Mouse (Mus musculus) MEL (cell line): ENCODE results near the gene Cyp4f14. TPM values are rescaled to one million over a fixed set of nuclear protein-coding genes. Genes with fewer than 3 reads are reported as not detected.

ENCODE experiments used
- DNase-seq: peaks from one replicate; pipeline ENCODE4 v3.0.0; 2011; ENCODE audit warnings: low read depth, low spot score
- H3K27ac ChIP-seq: 2 replicates; pipeline ENCODE4 v1.5.1; 2012; ENCODE audit warnings: low read depth, mild to moderate bottlenecking, control low read depth, low read length, moderate library complexity; ENCODE audit not compliant: control insufficient read depth
- H3K27me3 ChIP-seq, 2 experiments: fragments of 150-350 bp in 1 of 2; sonication (generic) in 1 of 2; 2 replicates each; pipeline ENCODE4 v1.6.1; 2012; ENCODE audit warnings: low read length in 2 of 2, mild to moderate bottlenecking in 2 of 2, improper control_type of control experiment in 1 of 2, moderate library complexity in 1 of 2; ENCODE audit not compliant: insufficient read depth in 2 of 2, control insufficient read depth in 1 of 2
- H3K36me3 ChIP-seq, 2 experiments: 2 replicates each; pipeline ENCODE4 v1.6.1; 2012 to 2014; ENCODE audit warnings: low read length in 2 of 2, improper control_type of control experiment in 1 of 2, inconsistent platforms in 1 of 2, mild to moderate bottlenecking in 1 of 2; ENCODE audit not compliant: insufficient read depth in 2 of 2, control insufficient read depth in 1 of 2
- H3K4me1 ChIP-seq, 2 experiments: fragments of 150-350 bp in 1 of 2; sonication (generic) in 1 of 2; 2 replicates each; pipeline ENCODE4 v1.6.1; 2012; ENCODE audit warnings: low read length in 2 of 2, improper control_type of control experiment in 1 of 2, mild to moderate bottlenecking in 1 of 2; ENCODE audit not compliant: insufficient read depth in 2 of 2, control insufficient read depth in 1 of 2
- H3K4me3 ChIP-seq, 2 experiments: fragments of 150-350 bp in 1 of 2; sonication (generic) in 1 of 2; 2 replicates each; pipeline ENCODE4 v1.5.1; 2012; ENCODE audit warnings: low read depth in 2 of 2, low read length in 2 of 2, mild to moderate bottlenecking in 2 of 2, moderate library complexity in 2 of 2, control low read depth in 1 of 2, improper control_type of control experiment in 1 of 2; ENCODE audit not compliant: control insufficient read depth in 1 of 2, insufficient read depth in 1 of 2
- H3K79me2 ChIP-seq: 2 replicates; pipeline ENCODE4 v1.6.1; 2012; ENCODE audit warnings: mild to moderate bottlenecking, low read length, moderate library complexity; ENCODE audit not compliant: control insufficient read depth, poor library complexity, insufficient read depth
- H3K9ac ChIP-seq: 2 replicates; pipeline ENCODE4 v1.6.1; 2012; ENCODE audit warnings: low read depth, mild to moderate bottlenecking, control low read depth, low read length, moderate library complexity; ENCODE audit not compliant: control insufficient read depth, poor library complexity, severe bottlenecking
- H3K9me3 ChIP-seq: fragments of 150-350 bp; sonication (generic); replicated peaks from 2 replicates; pipeline ENCODE4 v1.6.1; 2012; ENCODE audit warnings: mild to moderate bottlenecking, low read length, improper control_type of control experiment, moderate library complexity; ENCODE audit not compliant: insufficient read depth
- BHLHE40 ChIP-seq: IDR thresholded peaks from 2 replicates; pipeline ENCODE4 v1.6.1; 2012; ENCODE audit warnings: low read depth, mild to moderate bottlenecking, inconsistent platforms, low read length, improper control_type of control experiment, borderline replicate concordance
- E2F4 ChIP-seq: IDR thresholded peaks from 2 replicates; pipeline ENCODE4 v1.6.1; 2011; ENCODE audit warnings: low read depth, low read length, improper control_type of control experiment, borderline replicate concordance
- ETS1 ChIP-seq: IDR thresholded peaks from 2 replicates; pipeline ENCODE4 v1.6.1; 2012; ENCODE audit warnings: low read depth, mild to moderate bottlenecking, inconsistent platforms, low read length, improper control_type of control experiment, moderate library complexity
- HCFC1 ChIP-seq: IDR thresholded peaks from 2 replicates; pipeline ENCODE4 v1.6.1; 2012; ENCODE audit warnings: low read depth, mild to moderate bottlenecking, inconsistent platforms, low read length, improper control_type of control experiment, moderate library complexity
- MAFK ChIP-seq: IDR thresholded peaks from 2 replicates; pipeline ENCODE4 v1.6.1; 2011; ENCODE audit warnings: low read depth, mild to moderate bottlenecking, low read length, improper control_type of control experiment, borderline replicate concordance
- MEF2A ChIP-seq: IDR thresholded peaks from 2 replicates; pipeline ENCODE4 v1.6.1; 2014; ENCODE audit warnings: low read depth, mild to moderate bottlenecking, inconsistent platforms, low read length, improper control_type of control experiment; ENCODE audit not compliant: poor library complexity, insufficient replicate concordance, severe bottlenecking; ENCODE audit errors: extremely low read depth
- NRF1 ChIP-seq: IDR thresholded peaks from 2 replicates; pipeline ENCODE4 v1.6.1; 2014; ENCODE audit warnings: low read depth, mild to moderate bottlenecking, inconsistent platforms, low read length, improper control_type of control experiment, moderate library complexity; ENCODE audit not compliant: poor library complexity, insufficient read depth, severe bottlenecking
- POLR2A ChIP-seq, 2 experiments: IDR thresholded peaks; 2 replicates each; pipeline ENCODE4 v1.6.1; 2011 to 2012; ENCODE audit warnings: low read length in 2 of 2, mild to moderate bottlenecking in 2 of 2, control low read depth in 1 of 2, improper control_type of control experiment in 1 of 2, low read depth in 1 of 2, moderate library complexity in 1 of 2; ENCODE audit not compliant: control insufficient read depth in 1 of 2, insufficient read depth in 1 of 2, poor library complexity in 1 of 2
- POLR2AphosphoS5 ChIP-seq: IDR thresholded peaks from 2 replicates; pipeline ENCODE4 v1.6.1; 2012; ENCODE audit warnings: low read depth, borderline replicate concordance, mild to moderate bottlenecking, inconsistent platforms, low read length, moderate library complexity, mixed read lengths
- RCOR1 ChIP-seq: IDR thresholded peaks from 2 replicates; pipeline ENCODE4 v1.6.1; 2012; ENCODE audit warnings: low read depth, mild to moderate bottlenecking, inconsistent platforms, low read length, improper control_type of control experiment
- TBP ChIP-seq: IDR thresholded peaks from 2 replicates; pipeline ENCODE4 v1.8.0; 2011; ENCODE audit warnings: low read depth, low read length, improper control_type of control experiment
- TCF12 ChIP-seq: IDR thresholded peaks from 2 replicates; pipeline ENCODE4 v1.6.1; 2014; ENCODE audit warnings: low read depth, mild to moderate bottlenecking, inconsistent platforms, low read length, improper control_type of control experiment, moderate library complexity
- ZMIZ1 ChIP-seq: IDR thresholded peaks from 2 replicates; pipeline ENCODE4 v1.6.1; 2012; ENCODE audit warnings: low read depth, mild to moderate bottlenecking, inconsistent platforms, low read length, improper control_type of control experiment, moderate library complexity
- ZNF384 ChIP-seq: IDR thresholded peaks from 2 replicates; pipeline ENCODE4 v1.6.1; 2012; ENCODE audit warnings: low read depth, mild to moderate bottlenecking, inconsistent platforms, low read length, improper control_type of control experiment
- polyA plus RNA-seq, 2 experiments: library from polyadenylated mRNA; stranded (reverse) in 1 of 2; unstranded in 1 of 2; fragments of >175 nt in 1 of 2; fragments of >200 nt in 1 of 2; gene quantifications; 2 replicates each; pipeline versions ENCODE4 v1.2.1 to v1.2.4; 2012; ENCODE audit warnings: low replicate concordance in 2 of 2, low read depth in 1 of 2; ENCODE audit not compliant: insufficient read length in 2 of 2, insufficient read depth in 1 of 2, missing spikeins in 1 of 2
- total RNA-seq: library from RNA; depleted of rRNA; stranded (reverse); fragments of 300-350 nt; gene quantifications from 2 replicates; pipeline ENCODE4 v1.2.3, GENCODE M21; 2012

Gene Cyp4f14
- total and polyA plus RNA-seq, 3 experiments = not detected

- no peak overlapping the region for H3K9ac ChIP-seq
- H3K36me3 ChIP-seq = no peaks in the 10 kb centered on the region
- DNase-seq = no peak
- no peaks in the 10 kb centered on the region for H3K9me3 ChIP-seq
- no peak for TF ChIP-seq MAFK
- H3K4me3 ChIP-seq = no peak overlapping the region
- H3K27ac ChIP-seq = no peak overlapping the region
- no peaks in the 10 kb centered on the region for H3K4me1 ChIP-seq
- H3K79me2 ChIP-seq = no peaks in the 10 kb centered on the region
- peaks cover 1 to 4% of the 10 kb centered on the region in 2 experiments; a peak in 1 of 4 replicates for H3K27me3 ChIP-seq
These were observed 21.7 kb downstream of the Cyp4f14 start for GRCm38 (mm10) chr17:32895421-32895820.

GRCm38 (mm10) chr17:32893901-32894300, 23.2 kb downstream of the Cyp4f14 start:
- Histone ChIP-seq H3K79me2 (no peaks in the 10 kb centered on the region), H3K9me3 (no peaks in the 10 kb centered on the region), H3K27ac (no peak overlapping the region), H3K4me3 (no peak overlapping the region), H3K27me3 (peaks cover 0 to 4% of the 10 kb centered on the region in 2 experiments; a peak in 1 of 4 replicates), H3K9ac (no peak overlapping the region), H3K36me3 (no peaks in the 10 kb centered on the region), H3K4me1 (no peaks in the 10 kb centered on the region)
- TF ChIP-seq ZNF384 (no peak), POLR2A (IDR thresholded peaks at IDR 0.05; ENCODE audit: control insufficient read depth in 1 of 2, insufficient read depth in 1 of 2, low read depth in 1 of 2, low read length in 2 of 2, poor library complexity in 1 of 2) (no peak), ETS1 (no peak), ZMIZ1 (no peak), MAFK (no peak), E2F4 (no peak)
- peak; percentile 30 for DNase-seq

DNA sequence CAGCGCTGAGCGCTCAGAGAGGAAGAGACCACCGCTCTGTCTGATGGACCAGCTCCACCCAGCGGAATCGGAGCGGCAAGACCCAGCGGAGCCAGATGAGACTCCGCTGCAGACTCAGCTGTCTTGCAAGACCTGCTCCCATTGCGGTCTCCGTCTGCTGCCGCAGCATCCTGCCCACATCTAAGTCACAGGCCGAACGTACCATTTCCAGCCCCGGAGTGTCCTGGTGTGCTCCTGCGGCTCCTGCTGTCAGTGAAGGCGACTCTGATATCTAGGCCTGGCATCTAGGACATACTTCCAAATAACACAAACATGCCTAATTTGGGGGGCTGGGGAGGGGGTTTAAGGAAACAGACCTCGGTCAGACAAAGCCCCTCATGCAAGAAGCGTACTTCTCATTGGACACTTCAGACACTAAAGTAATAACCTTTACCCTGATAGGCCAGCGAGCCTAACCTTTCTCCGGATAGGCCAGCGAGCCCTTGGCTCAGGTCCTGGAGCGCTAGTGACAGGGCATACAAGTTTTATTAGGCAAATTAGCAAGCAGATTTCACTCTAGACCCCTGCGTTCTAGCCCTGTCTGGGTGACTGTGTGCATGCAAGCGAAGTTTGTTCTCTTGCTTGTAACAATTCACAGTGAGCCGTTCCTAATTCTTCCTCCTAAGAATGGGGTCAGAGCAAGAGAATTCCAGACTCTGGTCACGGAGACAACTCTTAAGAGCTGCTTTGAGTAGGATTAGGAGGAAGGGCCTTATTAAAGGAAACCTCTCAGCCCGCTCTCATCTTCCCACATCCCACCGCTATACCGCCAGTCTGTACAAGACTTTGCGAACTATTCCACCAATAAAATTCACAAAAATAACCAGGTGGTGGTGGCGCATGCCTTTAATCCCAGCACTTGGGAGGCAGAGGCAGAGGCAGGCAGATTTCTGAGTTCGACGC, 25.6 kb downstream of the Cyp4f14 start, which contains the start of gene Zfp870:
Gene Zfp870 (minus strand): TSS at position 404 of the 942 bp plus-strand sequence.
- H3K36me3 ChIP-seq = no peaks in the 10 kb centered on the region
- no peaks in the 10 kb centered on the region for H3K9me3 ChIP-seq
- no peak for TF ChIP-seq MEF2A
- TF ChIP-seq BHLHE40 = no peak
- TF ChIP-seq TBP = no peak
- no peak for TF ChIP-seq HCFC1
- TF ChIP-seq POLR2AphosphoS5 = no peak
- no peak for TF ChIP-seq RCOR1
- TF ChIP-seq TCF12 = no peak
- no peak for TF ChIP-seq MAFK
- no peak for TF ChIP-seq NRF1
- TF ChIP-seq ETS1 = no peak
- H3K79me2 ChIP-seq = no peaks in the 10 kb centered on the region
- H3K27me3 ChIP-seq = peaks cover 3 to 7% of the 10 kb centered on the region in 2 experiments; a peak in 3 of 4 replicates
- no peak for DNase-seq
- no peak within 1 kb of the TSS for H3K4me3 ChIP-seq
- no peaks in the 10 kb centered on the region for H3K4me1 ChIP-seq
- H3K9ac ChIP-seq = no peak within 1 kb of the TSS
- H3K27ac ChIP-seq = no peak within 1 kb of the TSS
